Mouse (Mus musculus) hindbrain, embryonic 12.5 days (tissue): ENCODE measurements around the gene Id1. TPM values are rescaled to one million over a fixed set of nuclear protein-coding genes. Genes with fewer than 3 reads are reported as not detected.

Source experiments
- ATAC-seq: fragments of 200-750 bp; cut with Nextera tagmentation; 2 replicates; pipeline ENCODE4 v1.8.0; 2017; ENCODE audit warnings: moderate TSS enrichment; ENCODE audit not compliant: low FRiP score
- H3K27ac ChIP-seq: fragments of 300-500 bp; sonication (generic); 2 replicates; pipeline ENCODE4 v1.5.1; 2016; ENCODE audit warnings: mild to moderate bottlenecking
- H3K27me3 ChIP-seq: fragments of 300-500 bp; sonication (generic); 2 replicates; pipeline ENCODE4 v1.6.1; 2016; ENCODE audit warnings: mild to moderate bottlenecking
- H3K36me3 ChIP-seq: fragments of 300-500 bp; sonication (generic); 2 replicates; pipeline ENCODE4 v1.6.1; 2016; ENCODE audit warnings: mild to moderate bottlenecking
- H3K4me1 ChIP-seq: fragments of 300-500 bp; sonication (generic); 2 replicates; pipeline ENCODE4 v1.6.1; 2016
- H3K4me2 ChIP-seq: fragments of 300-500 bp; sonication (generic); replicated peaks from 2 replicates; pipeline ENCODE4 v1.6.1; 2016; ENCODE audit warnings: mild to moderate bottlenecking
- H3K4me3 ChIP-seq: fragments of 300-500 bp; sonication (generic); 2 replicates; pipeline ENCODE4 v1.5.1; 2016; ENCODE audit warnings: mild to moderate bottlenecking
- H3K9ac ChIP-seq: fragments of 300-500 bp; sonication (generic); 2 replicates; pipeline ENCODE4 v1.6.1; 2016; ENCODE audit warnings: mild to moderate bottlenecking, moderate library complexity
- H3K9me3 ChIP-seq: fragments of 300-500 bp; sonication (generic); replicated peaks from 2 replicates; pipeline ENCODE4 v1.6.1; 2016; ENCODE audit warnings: mild to moderate bottlenecking
- WGBS: fragments of 180-500 bp; shearing (Covaris S2); methylation state at CpG from one replicate; pipeline ENCODE4 v1.1.7; 2016; 5-methylcytosine and 5-hydroxymethylcytosine counted together
- polyA plus RNA-seq: library from polyadenylated mRNA; unstranded; fragments of >200 nt; fragmentation: Nextera tagmentation; extraction: Ambion mirVana; gene quantifications from 2 replicates; pipeline ENCODE4 v1.2.1, GENCODE M21; 2016

Gene Id1
- 157 and 159 TPM in 2 replicates for polyA plus RNA-seq

DNA sequence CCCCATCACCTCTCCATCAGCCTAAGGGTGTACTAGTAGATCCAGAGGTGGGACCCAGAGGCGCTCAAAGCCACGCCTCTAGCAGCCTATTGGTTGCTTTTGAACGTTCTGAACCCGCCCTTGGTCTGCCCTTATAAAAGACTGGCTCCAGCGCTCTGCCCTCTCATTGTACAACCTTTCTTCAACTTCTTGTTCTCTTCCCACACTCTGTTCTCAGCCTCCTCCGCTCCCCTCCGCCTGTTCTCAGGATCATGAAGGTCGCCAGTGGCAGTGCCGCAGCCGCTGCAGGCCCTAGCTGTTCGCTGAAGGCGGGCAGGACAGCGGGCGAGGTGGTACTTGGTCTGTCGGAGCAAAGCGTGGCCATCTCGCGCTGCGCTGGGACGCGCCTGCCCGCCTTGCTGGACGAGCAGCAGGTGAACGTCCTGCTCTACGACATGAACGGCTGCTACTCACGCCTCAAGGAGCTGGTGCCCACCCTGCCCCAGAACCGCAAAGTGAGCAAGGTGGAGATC, at the start of gene Id1:
Gene Id1, plus strand, starts transcription at position 162 of the 512 bp plus-strand sequence.
- WGBS = under 1% methylated on average over 28 of the region's 28 CpGs
- ATAC-seq = peak; percentile 60
- Histone ChIP-seq H3K36me3 (no peaks in the 10 kb centered on the region), H3K9ac (peak within 1 kb of the TSS; percentile 70), H3K27ac (peak within 1 kb of the TSS; percentile 82), H3K4me1 (peaks cover 53% of the 10 kb centered on the region), H3K9me3 (no peaks in the 10 kb centered on the region), H3K4me2 (peak within 1 kb of the TSS; percentile 65), H3K27me3 (no peaks in the 10 kb centered on the region), H3K4me3 (peak within 1 kb of the TSS; percentile 49)

- Histone ChIP-seq H3K4me2 (peak overlapping the region; percentile 34), H3K27me3 (no peaks in the 10 kb centered on the region), H3K9me3 (no peaks in the 10 kb centered on the region), H3K36me3 (peaks cover 93% of the 10 kb centered on the region), H3K27ac (peak overlapping the region; percentile 66), H3K4me1 (0 out of 2 replicates have a peak, but pooled peaks cover 6% of the 10 kb centered on the region), H3K9ac (no peak overlapping the region), H3K4me3 (peak overlapping the region; percentile 12; the same call in 1 of the 2 replicates)
- 56% methylated on average over 12 of the region's 12 CpGs for WGBS
- peak; percentile 56 for ATAC-seq
Observed at GRCm38 (mm10) chr2:152686399-152686798, 49.7 kb upstream of the Id1 start.

DNA sequence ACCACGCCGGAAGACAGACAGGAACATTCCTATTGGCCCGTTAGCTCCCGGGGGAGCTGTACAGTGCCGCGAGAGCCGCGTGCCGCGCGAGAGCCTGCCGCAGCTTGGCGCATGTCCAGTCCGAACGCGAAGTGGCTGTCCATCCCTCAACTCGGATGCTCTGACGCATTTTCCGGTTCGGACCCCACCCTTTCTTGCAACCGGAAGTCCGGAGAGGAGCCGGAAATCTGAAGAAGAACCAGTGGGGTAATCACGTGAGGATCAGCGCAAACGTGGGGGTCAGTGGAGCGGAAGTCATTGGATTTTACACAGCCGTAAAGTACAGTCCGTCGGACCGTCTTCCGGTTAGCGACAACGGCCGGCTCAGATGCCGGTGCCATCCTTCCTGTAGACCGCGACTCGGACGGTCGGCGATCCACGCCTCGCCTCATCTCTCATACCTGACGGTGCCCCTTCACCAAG, 49.2 kb upstream of the Id1 start, which contains the start of gene Mcts2:
Gene Mcts2, plus strand, starts transcription at position 230 of the 462 bp plus-strand sequence.
- Histone ChIP-seq H3K27me3 (no peaks in the 10 kb centered on the region), H3K9me3 (no peaks in the 10 kb centered on the region), H3K4me1 (0 out of 2 replicates have a peak, but pooled peaks cover 6% of the 10 kb centered on the region), H3K4me2 (peak within 1 kb of the TSS; percentile 63), H3K36me3 (peaks cover 89% of the 10 kb centered on the region), H3K4me3 (peak within 1 kb of the TSS; percentile 39), H3K9ac (peak within 1 kb of the TSS; percentile 44), H3K27ac (peak within 1 kb of the TSS; percentile 66)
- ATAC-seq = peak; percentile 97
- 52% methylated on average over 45 of the region's 45 CpGs for WGBS

DNA sequence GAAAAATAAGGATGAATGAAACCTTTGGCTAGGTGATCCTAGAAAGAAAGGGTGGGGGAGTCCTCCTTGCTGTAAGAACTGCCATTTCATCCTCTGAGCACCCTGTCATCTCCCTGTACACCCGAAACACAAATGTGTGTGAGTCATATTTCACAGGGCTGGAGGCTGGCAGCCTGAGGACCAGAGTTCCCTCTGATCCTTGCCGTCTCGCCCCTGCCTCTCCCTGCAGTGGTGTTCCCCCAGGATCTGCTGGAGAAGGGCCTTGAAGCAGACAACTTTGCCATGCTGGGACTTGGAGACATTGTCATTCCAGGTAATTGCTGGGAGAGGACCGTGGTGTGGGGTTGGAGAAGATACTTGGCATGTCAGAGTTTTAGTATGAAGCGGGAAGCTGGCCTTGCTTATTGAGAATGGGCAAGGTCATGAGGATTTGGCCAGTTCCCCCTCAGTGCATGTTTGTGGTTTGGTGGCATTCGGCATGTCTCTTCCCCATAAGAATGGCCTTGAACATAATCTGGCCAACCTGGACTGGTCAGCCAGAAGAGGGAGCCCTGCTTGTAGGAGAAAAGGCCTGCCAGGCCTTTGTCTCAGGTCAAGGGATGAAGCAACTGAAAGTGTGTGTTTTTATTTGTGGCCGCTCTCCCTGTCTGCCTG, 44.4 kb upstream of the Id1 start:
- Histone ChIP-seq H3K4me1 (peaks cover 20% of the 10 kb centered on the region; the same call in 1 of the 2 replicates), H3K4me2 (no peak overlapping the region), H3K9me3 (no peaks in the 10 kb centered on the region), H3K9ac (no peak overlapping the region), H3K27ac (peak overlapping the region; percentile 50; the same call in 1 of the 2 replicates), H3K27me3 (no peaks in the 10 kb centered on the region), H3K36me3 (peaks cover 67% of the 10 kb centered on the region), H3K4me3 (no peak overlapping the region)
- WGBS = 76% methylated on average over 7 of the region's 7 CpGs
- ATAC-seq = no peak

DNA sequence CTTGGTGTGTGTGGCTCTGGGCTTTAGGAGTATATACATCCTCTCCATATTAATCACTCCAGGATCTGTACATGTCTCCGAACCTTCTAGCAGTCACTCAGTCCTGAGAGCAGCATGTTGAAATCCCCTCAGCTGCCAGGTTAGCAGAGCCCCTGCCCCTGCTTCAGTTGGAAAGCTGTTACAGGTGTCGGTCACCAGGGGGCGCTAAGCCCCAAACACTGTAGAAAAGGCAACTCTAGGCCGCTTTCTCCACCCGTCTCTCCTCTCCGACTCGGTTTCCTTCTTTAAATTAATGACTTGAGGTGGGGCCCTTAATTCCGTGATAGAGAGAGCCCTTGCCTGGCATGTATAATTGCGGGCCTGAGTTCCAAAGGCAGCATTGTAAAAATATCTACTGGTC, 42.8 kb upstream of the Id1 start:
- Histone ChIP-seq H3K9me3 (no peaks in the 10 kb centered on the region), H3K27me3 (no peaks in the 10 kb centered on the region), H3K27ac (peak overlapping the region; percentile 1; the same call in 1 of the 2 replicates), H3K4me1 (peaks cover 17% of the 10 kb centered on the region; the same call in 1 of the 2 replicates), H3K36me3 (peaks cover 61% of the 10 kb centered on the region), H3K4me3 (0 out of 2 replicates have a peak overlapping the region, but pooled peaks have one; percentile 13), H3K4me2 (peak overlapping the region; percentile 40), H3K9ac (peak overlapping the region; percentile 23; the same call in 1 of the 2 replicates)
- WGBS = 22% methylated on average over 9 of the region's 9 CpGs
- ATAC-seq = 0 out of 2 replicates have a peak, but pooled peaks have one; percentile 7

GRCm38 (mm10) chr2:152693735-152694134, 42.3 kb upstream of the Id1 start:
- Histone ChIP-seq H3K36me3 (peaks cover 61% of the 10 kb centered on the region), H3K9ac (peak overlapping the region; percentile 23; the same call in 1 of the 2 replicates), H3K27me3 (no peaks in the 10 kb centered on the region), H3K27ac (peak overlapping the region; percentile 1; the same call in 1 of the 2 replicates), H3K4me2 (peak overlapping the region; percentile 40), H3K4me3 (0 out of 2 replicates have a peak overlapping the region, but pooled peaks have one; percentile 13), H3K4me1 (peaks cover 17% of the 10 kb centered on the region; the same call in 1 of the 2 replicates), H3K9me3 (no peaks in the 10 kb centered on the region)
- WGBS = 90% methylated on average over 13 of the region's 13 CpGs
- ATAC-seq = no peak

DNA sequence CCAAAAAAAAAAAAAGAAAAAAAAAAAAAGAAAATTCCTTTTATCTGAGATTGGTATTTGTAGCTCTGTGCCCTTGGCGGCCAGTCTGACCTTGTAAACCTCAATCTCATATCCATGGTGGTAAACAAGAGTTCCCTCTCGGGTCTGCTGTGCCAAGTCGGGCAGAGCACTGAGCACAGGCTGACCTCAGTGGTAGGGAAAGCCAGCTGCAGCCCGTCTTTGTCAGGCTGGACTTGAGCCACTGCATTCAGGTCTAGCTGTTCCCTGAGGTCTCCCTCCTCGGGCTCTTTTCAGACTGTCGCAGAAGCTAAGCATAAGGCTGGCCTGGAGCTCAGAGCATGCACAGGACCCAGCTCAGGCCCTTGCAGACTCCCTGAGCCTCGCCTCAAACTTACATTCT, 41.3 kb upstream of the Id1 start:
- Histone ChIP-seq H3K9me3 (no peaks in the 10 kb centered on the region), H3K36me3 (peaks cover 61% of the 10 kb centered on the region), H3K4me3 (no peak overlapping the region), H3K27ac (no peak overlapping the region), H3K4me2 (no peak overlapping the region), H3K9ac (no peak overlapping the region), H3K4me1 (peaks cover 17% of the 10 kb centered on the region; the same call in 1 of the 2 replicates), H3K27me3 (no peaks in the 10 kb centered on the region)
- ATAC-seq = no peak
- WGBS = 78% methylated on average over 7 of the region's 7 CpGs

- Histone ChIP-seq H3K9me3 (no peaks in the 10 kb centered on the region), H3K27ac (peak overlapping the region; percentile 53; the same call in 1 of the 2 replicates), H3K4me2 (no peak overlapping the region), H3K27me3 (no peaks in the 10 kb centered on the region), H3K36me3 (peaks cover 64% of the 10 kb centered on the region), H3K4me1 (peaks cover 17% of the 10 kb centered on the region; the same call in 1 of the 2 replicates), H3K9ac (peak overlapping the region; percentile 56; the same call in 1 of the 2 replicates), H3K4me3 (no peak overlapping the region)
- no peak for ATAC-seq
- WGBS = 77% methylated on average over 10 of the region's 10 CpGs
Observed at GRCm38 (mm10) chr2:152696016-152696415, 40.0 kb upstream of the Id1 start.

DNA sequence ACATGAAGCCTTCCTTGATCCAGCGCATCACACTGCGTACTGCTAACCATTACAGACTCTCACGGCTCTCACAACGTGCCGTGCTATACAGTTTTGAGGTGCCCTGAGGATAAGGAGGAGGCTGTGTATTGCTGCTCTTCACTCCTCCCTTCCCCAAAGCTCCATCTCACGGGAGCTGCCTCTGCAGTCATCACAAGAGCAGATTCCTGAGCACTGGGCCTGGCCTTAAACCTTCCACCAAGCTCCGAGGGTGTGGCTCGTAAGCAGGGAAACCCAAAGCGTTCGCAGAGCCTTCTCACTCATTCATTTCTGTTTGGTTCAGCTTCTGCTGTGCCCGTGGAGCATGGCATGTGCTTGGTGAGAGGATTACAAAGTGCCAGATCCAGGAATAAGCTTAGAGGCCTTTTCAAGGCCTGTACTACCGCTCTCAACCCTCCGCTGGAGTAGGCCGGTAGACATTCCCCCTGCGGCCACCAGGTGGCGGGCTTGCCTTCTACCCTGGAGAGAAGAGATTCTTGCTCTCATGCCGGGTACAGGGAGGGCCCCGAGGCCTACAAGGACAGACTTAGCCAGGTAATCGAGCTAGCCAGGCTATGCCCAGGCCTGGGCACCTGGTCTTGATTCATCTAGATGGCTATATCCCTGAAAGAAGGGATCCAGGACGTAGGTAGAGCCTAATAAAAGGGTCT, 39.4 kb upstream of the Id1 start:
- peaks cover 17% of the 10 kb centered on the region; the same call in 1 of the 2 replicates for H3K4me1 ChIP-seq
- WGBS = 47% methylated on average over 20 of the region's 20 CpGs
- H3K4me2 ChIP-seq = no peak overlapping the region
- H3K27me3 ChIP-seq = no peaks in the 10 kb centered on the region
- no peak overlapping the region for H3K4me3 ChIP-seq
- peaks cover 70% of the 10 kb centered on the region for H3K36me3 ChIP-seq
- H3K27ac ChIP-seq = peak overlapping the region; percentile 25; the same call in 1 of the 2 replicates
- peak; percentile 76 for ATAC-seq
- H3K9me3 ChIP-seq = no peaks in the 10 kb centered on the region
- H3K9ac ChIP-seq = peak overlapping the region; percentile 56

DNA sequence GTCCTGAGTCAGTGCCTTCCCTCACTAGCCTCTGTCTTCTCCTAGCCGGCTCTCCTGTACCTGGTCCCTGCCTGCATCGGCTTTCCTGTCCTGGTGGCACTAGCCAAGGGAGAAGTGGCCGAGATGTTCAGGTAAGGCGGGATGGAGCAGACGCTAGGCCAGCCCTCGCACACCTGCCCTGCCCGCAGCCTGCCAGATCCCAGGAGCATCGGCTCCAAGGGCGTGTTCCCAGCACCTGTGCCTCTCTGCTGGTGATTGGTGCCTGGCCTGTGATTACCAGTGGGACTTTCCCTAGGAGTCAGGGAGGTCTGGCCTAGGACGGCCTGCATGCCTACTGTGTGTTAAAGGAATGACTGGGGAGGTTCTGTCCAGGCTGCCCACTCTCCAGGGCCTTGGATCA, 35.9 kb upstream of the Id1 start:
- H3K9ac ChIP-seq = no peak overlapping the region
- no peaks in the 10 kb centered on the region for H3K9me3 ChIP-seq
- H3K36me3 ChIP-seq = peaks cover 93% of the 10 kb centered on the region
- no peak overlapping the region for H3K27ac ChIP-seq
- no peak overlapping the region for H3K4me2 ChIP-seq
- H3K4me3 ChIP-seq = no peak overlapping the region
- WGBS = 92% methylated on average over 10 of the region's 10 CpGs
- no peak for ATAC-seq
- H3K4me1 ChIP-seq = peaks cover 14% of the 10 kb centered on the region
- no peaks in the 10 kb centered on the region for H3K27me3 ChIP-seq

GRCm38 (mm10) chr2:152700725-152701124, 35.3 kb upstream of the Id1 start:
- Histone ChIP-seq H3K4me1 (peaks cover 20% of the 10 kb centered on the region), H3K36me3 (peaks cover 93% of the 10 kb centered on the region), H3K27me3 (no peaks in the 10 kb centered on the region), H3K4me3 (no peak overlapping the region), H3K9me3 (no peaks in the 10 kb centered on the region), H3K9ac (no peak overlapping the region), H3K27ac (no peak overlapping the region), H3K4me2 (no peak overlapping the region)
- no peak for ATAC-seq
- WGBS = 91% methylated on average over 8 of the region's 8 CpGs
